In the genomic region with DNA sequence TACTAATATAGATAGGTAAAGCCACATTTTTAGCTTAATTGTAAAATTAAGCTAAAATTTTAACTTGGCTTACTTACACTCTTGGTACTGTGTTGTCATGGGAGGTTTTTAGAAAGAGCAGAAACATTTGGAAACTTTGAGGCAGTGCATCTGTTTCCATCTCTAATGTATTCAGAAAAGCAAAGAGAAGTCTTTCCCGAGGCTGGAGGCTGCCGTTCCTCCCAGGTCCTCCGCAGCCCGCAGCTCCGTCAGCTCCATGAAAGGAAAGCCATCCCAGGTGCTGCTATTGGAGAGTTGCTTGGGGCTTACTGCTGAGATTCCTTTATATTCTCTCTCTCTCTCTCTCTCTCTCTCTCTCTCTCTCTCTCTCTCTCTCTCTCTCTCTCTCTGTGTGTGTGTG, we compare ENCODE assay signal across 30 mouse cellular contexts. TPM values are rescaled to one million over a fixed set of nuclear protein-coding genes. Genes with fewer than 3 reads are reported as not detected.
DNase-seq lines count a peak whose midpoint lies in the region; ATAC-seq lines count a peak whose summit lies in the region.
"Had no signal": no experiment of that assay in that cellular context is flagged by ENCODE, and none has a peak within 500 bp of the region (broad histone marks: within the 10 kb centered on the region; RNA-seq: fewer than 3 reads in every experiment).

No protein-coding gene starts in this region.

- no peak overlapping the region for H3K4me3 ChIP-seq in embryonic facial prominence, embryonic 13.5 days
- H3K4me3 ChIP-seq in embryonic facial prominence, embryonic 10.5 days, result no peak overlapping the region
- no peak overlapping the region for H3K4me3 ChIP-seq in midbrain, embryonic 11.5 days (ENCODE audit: low read depth, low read length)
- no peak overlapping the region for H3K4me3 ChIP-seq in midbrain, embryonic 16.5 days (ENCODE audit: low read depth, low read length)
- H3K4me3 ChIP-seq: embryonic facial prominence, embryonic 12.5 days; embryonic facial prominence, embryonic 15.5 days; erythroblast, embryonic 14.5 days; forebrain, embryonic 10.5 days; forebrain, embryonic 12.5 days had no signal

- 58% methylated on average over 5 of the region's 5 CpGs for WGBS in embryonic facial prominence, embryonic 13.5 days
- 76% methylated on average over 5 of the region's 5 CpGs for WGBS in embryonic facial prominence, embryonic 10.5 days
- WGBS in midbrain, embryonic 11.5 days, result 80% methylated on average over 5 of the region's 5 CpGs
- WGBS in midbrain, embryonic 16.5 days, result 59% methylated on average over 5 of the region's 5 CpGs

- no peak overlapping the region for H3K4me2 ChIP-seq in embryonic facial prominence, embryonic 13.5 days
- no peak overlapping the region for H3K4me2 ChIP-seq in midbrain, embryonic 11.5 days
- no peak overlapping the region for H3K4me2 ChIP-seq in midbrain, embryonic 16.5 days (ENCODE audit: low read length)
- H3K4me2 ChIP-seq: embryonic facial prominence, embryonic 12.5 days; embryonic facial prominence, embryonic 15.5 days; forebrain, embryonic 12.5 days had no signal

- H3K9ac ChIP-seq in embryonic facial prominence, embryonic 13.5 days, result no peak overlapping the region
- H3K9ac ChIP-seq in midbrain, embryonic 11.5 days (ENCODE audit: low read length), result no peak overlapping the region
- no peak overlapping the region for H3K9ac ChIP-seq in midbrain, embryonic 16.5 days (ENCODE audit: low read depth, low read length)
- H3K9ac ChIP-seq: embryonic facial prominence, embryonic 12.5 days; embryonic facial prominence, embryonic 15.5 days; forebrain, embryonic 12.5 days had no signal

- no peaks in the 10 kb centered on the region for H3K27me3 ChIP-seq in embryonic facial prominence, embryonic 13.5 days
- H3K27me3 ChIP-seq in embryonic facial prominence, embryonic 10.5 days (replicated peaks; ENCODE audit: low read depth, poor library complexity, severe bottlenecking), result no peaks in the 10 kb centered on the region
- H3K27me3 ChIP-seq in midbrain, embryonic 11.5 days (ENCODE audit: control insufficient read depth, insufficient read depth, low read length), result no peaks in the 10 kb centered on the region
- H3K27me3 ChIP-seq in midbrain, embryonic 16.5 days (ENCODE audit: control insufficient read depth, insufficient read depth, low read depth, low read length), result no peaks in the 10 kb centered on the region
- H3K27me3 ChIP-seq: CH12.LX; embryonic facial prominence, embryonic 12.5 days; embryonic facial prominence, embryonic 15.5 days; forebrain, embryonic 12.5 days; Patski had no signal

- H3K9me3 ChIP-seq in embryonic facial prominence, embryonic 13.5 days, result no peaks in the 10 kb centered on the region
- H3K9me3 ChIP-seq in embryonic facial prominence, embryonic 10.5 days, result no peaks in the 10 kb centered on the region
- H3K9me3 ChIP-seq in midbrain, embryonic 11.5 days (ENCODE audit: control insufficient read depth, low read length), result no peaks in the 10 kb centered on the region
- no peaks in the 10 kb centered on the region for H3K9me3 ChIP-seq in midbrain, embryonic 16.5 days (replicated peaks; ENCODE audit: control insufficient read depth, low read length, poor library complexity, severe bottlenecking)
- H3K9me3 ChIP-seq: embryonic facial prominence, embryonic 12.5 days; embryonic facial prominence, embryonic 15.5 days; forebrain, embryonic 12.5 days; G1E had no signal

- H3K36me3 ChIP-seq in embryonic facial prominence, embryonic 13.5 days, result 0 out of 2 replicates have a peak, but pooled peaks cover 2% of the 10 kb centered on the region
- H3K36me3 ChIP-seq in embryonic facial prominence, embryonic 10.5 days (replicated peaks), result peaks cover 4% of the 10 kb centered on the region; the same call in 1 of the 2 replicates
- no peaks in the 10 kb centered on the region for H3K36me3 ChIP-seq in midbrain, embryonic 11.5 days (ENCODE audit: control insufficient read depth, insufficient read depth, low read length)
- no peaks in the 10 kb centered on the region for H3K36me3 ChIP-seq in midbrain, embryonic 16.5 days (ENCODE audit: control insufficient read depth, insufficient read depth, low read length)
- H3K36me3 ChIP-seq: embryonic facial prominence, embryonic 12.5 days; embryonic facial prominence, embryonic 15.5 days; forebrain, embryonic 12.5 days had no signal

- no peaks in the 10 kb centered on the region; the same call in 1 of the 2 replicates for H3K4me1 ChIP-seq in embryonic facial prominence, embryonic 13.5 days
- H3K4me1 ChIP-seq in embryonic facial prominence, embryonic 10.5 days, result no peaks in the 10 kb centered on the region
- no peaks in the 10 kb centered on the region for H3K4me1 ChIP-seq in midbrain, embryonic 11.5 days (ENCODE audit: control insufficient read depth, insufficient read depth, low read length)
- peaks cover 8% of the 10 kb centered on the region; the same call in 1 of the 2 replicates for H3K4me1 ChIP-seq in midbrain, embryonic 16.5 days (ENCODE audit: control insufficient read depth, insufficient read depth, low read length)
- H3K4me1 ChIP-seq: embryonic facial prominence, embryonic 12.5 days; forebrain, embryonic 10.5 days; forebrain, embryonic 12.5 days had no signal

- ATAC-seq in embryonic facial prominence, embryonic 13.5 days (ENCODE audit: insufficient number of reproducible peaks, insufficient read depth, low FRiP score, low TSS enrichment, low read depth), result no peak
- ATAC-seq in midbrain, embryonic 11.5 days (ENCODE audit: low FRiP score), result no peak
- ATAC-seq in midbrain, embryonic 16.5 days, result no peak
- ATAC-seq: activated CD4-positive, CD25-positive, alpha-beta regulatory T cell, adult 4 months; CD4-positive, CD25-positive, alpha-beta regulatory T cell, adult 4 months; forebrain, embryonic 14.5 days; forebrain, embryonic 16.5 days; Patski had no signal

- 0 out of 2 replicates have a peak overlapping the region, but pooled peaks have one; percentile 39 for H3K27ac ChIP-seq in embryonic facial prominence, embryonic 13.5 days
- H3K27ac ChIP-seq in embryonic facial prominence, embryonic 10.5 days (replicated peaks), result no peak overlapping the region
- no peak overlapping the region for H3K27ac ChIP-seq in midbrain, embryonic 11.5 days (ENCODE audit: low read depth, low read length)
- H3K27ac ChIP-seq in midbrain, embryonic 16.5 days (ENCODE audit: low read length), result no peak overlapping the region
- H3K27ac ChIP-seq: embryonic facial prominence, embryonic 12.5 days; embryonic facial prominence, embryonic 15.5 days; forebrain, embryonic 10.5 days; forebrain, embryonic 12.5 days had no signal

- no peak for DNase-seq in embryonic facial prominence, embryonic 10.5 days (ENCODE audit: low spot score)
- peak; percentile 57 for DNase-seq in midbrain, embryonic 11.5 days (ENCODE audit: low spot score, missing footprints)
- peak; percentile 8 for DNase-seq in right cerebral cortex, postnatal 25 days
- no peak for DNase-seq in right cerebral cortex, postnatal 4 days
- DNase-seq in ovary, postnatal 36 days (ENCODE audit: low spot score), result no peak
- DNase-seq: adrenal gland, adult 8-10 months; adrenal gland, postnatal 14 days; adrenal gland, postnatal 36 days; B cell, adult 2 months; cerebellum, adult 11 months; cerebellum, adult 18-20 months; cerebellum, adult 8-10 months; cerebellum, adult 9-11 months; cerebellum, postnatal 14 days; cerebellum, postnatal 36 days; embryo, embryonic 11 days had no signal

RNA-seq across cellular contexts. Expression of a gene that starts 8.4 kb away (rescaled TPM):
- polyA plus RNA-seq in embryonic facial prominence, embryonic 13.5 days (2015; fragmentation: Nextera tagmentation; extraction: Ambion mirVana), result 3.5 and 3.7 TPM in 2 replicates
- 1.6 and 2.1 TPM in 2 replicates for polyA plus RNA-seq in embryonic facial prominence, embryonic 10.5 days (2016; fragmentation: Nextera tagmentation; extraction: Ambion mirVana)
- polyA plus RNA-seq in midbrain, embryonic 11.5 days (2014; fragmentation: Nextera tagmentation; extraction: Ambion mirVana), result 3.3 TPM in 2 replicates
- 5.4 TPM in 2 replicates for polyA plus RNA-seq in midbrain, embryonic 16.5 days (2015; fragmentation: Nextera tagmentation; extraction: Ambion mirVana)

RNA-seq across cellular contexts. Expression of a gene that starts 25.8 kb away (rescaled TPM):
- polyA plus RNA-seq in embryonic facial prominence, embryonic 13.5 days (2015; fragmentation: Nextera tagmentation; extraction: Ambion mirVana), result 8.1 and 8.4 TPM in 2 replicates
- 11.1 and 12.7 TPM in 2 replicates for polyA plus RNA-seq in embryonic facial prominence, embryonic 10.5 days (2016; fragmentation: Nextera tagmentation; extraction: Ambion mirVana)
- polyA plus RNA-seq in midbrain, embryonic 11.5 days (2014; fragmentation: Nextera tagmentation; extraction: Ambion mirVana), result 10.5 and 13.0 TPM in 2 replicates
- polyA plus RNA-seq in midbrain, embryonic 16.5 days (2015; fragmentation: Nextera tagmentation; extraction: Ambion mirVana), result 4.7 and 5.4 TPM in 2 replicates

Comparison
In these comparisons a context has a peak if more than half of its experiments do, and no peak if none do; other contexts are left out.
1. DNase-seq: peak in midbrain, embryonic 11.5 days (single experiment) and right cerebral cortex, postnatal 25 days (single experiment); none in embryonic facial prominence, embryonic 10.5 days (single experiment), right cerebral cortex, postnatal 4 days (single experiment) and ovary, postnatal 36 days (single experiment).